Mouse (Mus musculus): ENCODE measurements around the gene Tnrc6b.

- TF ChIP-seq CTCF (IDR thresholded peaks at IDR 0.05; ENCODE audit: low read depth) (no peak), EP300 (IDR thresholded peaks at IDR 0.05; ENCODE audit: low read depth) (no peak)
Measured at GRCm38 (mm10) chr15:80797757-80798156, 86.6 kb downstream of the Tnrc6b start.
